Mouse (Mus musculus): Measurements from ENCODE around the gene Apoc4. TPM values are rescaled to one million over a fixed set of nuclear protein-coding genes. Genes with fewer than 3 reads are reported as not detected.

The Apoc4 gene
- total and polyA plus RNA-seq, 3 experiments: 0.22 to 0.27 TPM; not detected in 1

- DNase-seq (ENCODE audit: low spot score) (peak; percentile 85), ATAC-seq (ENCODE audit: extremely low read depth, insufficient number of reproducible peaks, low FRiP score, poor library complexity, severe bottlenecking) (peak; percentile 73)
- H3K9me3 ChIP-seq (replicated peaks): no peaks in the 10 kb centered on the region
- TF ChIP-seq GATA1 (IDR thresholded peaks at IDR 0.05; ENCODE audit: borderline replicate concordance, low read length): no peak
- no peak for TF ChIP-seq GATA2 (IDR thresholded peaks at IDR 0.05; ENCODE audit: borderline replicate concordance, low read depth, low read length)
- no peak for TF ChIP-seq TAL1 (conservative IDR thresholded peaks at IDR 0.05; ENCODE audit: low read depth, low read length)
- no peak for TF ChIP-seq POLR2AphosphoS5 (IDR thresholded peaks at IDR 0.05; ENCODE audit: insufficient replicate concordance, low read depth, low read length)
- no peak for TF ChIP-seq CTCF (IDR thresholded peaks at IDR 0.05; ENCODE audit: low read depth, low read length)
- H3K4me3 ChIP-seq (ENCODE audit: low read depth, low read length): peak within 1 kb of the TSS; percentile 94
- peaks cover 36% of the 10 kb centered on the region for H3K36me3 ChIP-seq (replicated peaks)
- H3K27me3 ChIP-seq (ENCODE audit: insufficient read depth, low read length): peaks cover 6% of the 10 kb centered on the region
- peaks cover 52% of the 10 kb centered on the region for H3K4me1 ChIP-seq (ENCODE audit: insufficient read depth, low read depth, low read length)
Measured at GRCm38 (mm10) chr7:19664955-19665841, 16.1 kb downstream of the Apoc4 start, which contains the start of gene Clptm1. Gene Clptm1 (minus strand): TSS chr7:19665033.

DNA sequence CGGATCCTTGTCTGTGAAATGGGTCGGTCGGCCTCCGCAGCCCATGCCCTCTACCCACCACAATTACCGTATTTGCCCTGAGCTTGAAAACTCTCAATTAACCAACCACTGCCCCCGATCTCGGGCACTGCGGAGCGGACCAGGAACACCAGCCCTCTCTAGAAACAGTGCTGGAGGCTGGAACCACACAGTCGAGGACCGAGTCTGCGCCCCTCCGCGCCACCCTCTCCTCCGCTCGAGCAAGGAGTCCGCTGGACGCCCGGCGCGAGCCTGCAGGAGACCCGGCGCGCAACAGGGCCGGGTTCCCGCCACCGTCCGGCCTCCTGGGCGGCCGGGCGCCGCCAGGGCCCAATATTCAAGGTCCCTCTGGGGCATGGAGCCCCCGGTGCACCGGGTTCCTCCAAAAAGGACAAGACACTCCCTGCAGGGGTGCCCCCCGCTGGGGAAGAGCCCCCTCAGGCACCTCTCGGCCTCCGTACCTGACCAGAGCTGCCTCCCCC lies 16.8 kb downstream of the Apoc4 start:
- Histone ChIP-seq H3K4me3 (ENCODE audit: low read depth, low read length) (peak overlapping the region; percentile 94), H3K36me3 (replicated peaks) (peaks cover 43% of the 10 kb centered on the region), H3K4me1 (ENCODE audit: insufficient read depth, low read depth, low read length) (peaks cover 46% of the 10 kb centered on the region), H3K27me3 (ENCODE audit: insufficient read depth, low read length) (peaks cover 6% of the 10 kb centered on the region), H3K9me3 (replicated peaks) (no peaks in the 10 kb centered on the region)
- DNase-seq (ENCODE audit: low spot score) (no peak), ATAC-seq (ENCODE audit: extremely low read depth, insufficient number of reproducible peaks, low FRiP score, poor library complexity, severe bottlenecking) (no peak)
- TF ChIP-seq TAL1 (conservative IDR thresholded peaks at IDR 0.05; ENCODE audit: low read depth, low read length) (no peak), GATA1 (IDR thresholded peaks at IDR 0.05; ENCODE audit: borderline replicate concordance, low read length) (no peak), GATA2 (IDR thresholded peaks at IDR 0.05; ENCODE audit: borderline replicate concordance, low read depth, low read length) (no peak), POLR2AphosphoS5 (IDR thresholded peaks at IDR 0.05; ENCODE audit: insufficient replicate concordance, low read depth, low read length) (no peak), CTCF (IDR thresholded peaks at IDR 0.05; ENCODE audit: low read depth, low read length) (no peak)

DNA sequence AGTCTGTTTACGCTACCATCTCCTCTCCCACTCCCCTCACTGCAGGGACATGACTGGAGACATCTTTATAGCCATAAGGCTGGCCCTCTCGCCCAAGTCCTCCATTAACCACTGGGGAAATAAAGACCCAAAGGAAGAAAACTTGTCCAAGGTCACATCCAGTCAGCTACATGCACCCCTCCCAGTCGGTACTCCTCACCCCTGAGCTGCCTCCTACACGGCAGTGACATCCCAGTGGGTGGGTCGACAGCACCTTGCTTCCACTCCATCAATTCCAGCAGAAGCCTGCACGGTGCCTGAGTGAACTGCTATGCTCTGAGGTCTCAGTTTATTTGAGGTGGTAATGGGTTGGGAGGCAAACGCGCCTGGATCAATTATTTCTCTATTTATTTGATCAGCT lies 17.3 kb downstream of the Apoc4 start:
- H3K4me1 ChIP-seq (ENCODE audit: insufficient read depth, low read depth, low read length): peaks cover 41% of the 10 kb centered on the region
- H3K36me3 ChIP-seq (replicated peaks): peaks cover 49% of the 10 kb centered on the region
- no peaks in the 10 kb centered on the region for H3K9me3 ChIP-seq (replicated peaks)
- DNase-seq (ENCODE audit: low spot score) (peak; percentile 19), ATAC-seq (ENCODE audit: extremely low read depth, insufficient number of reproducible peaks, low FRiP score, poor library complexity, severe bottlenecking) (no peak)
- no peak for TF ChIP-seq GATA2 (IDR thresholded peaks at IDR 0.05; ENCODE audit: borderline replicate concordance, low read depth, low read length)
- TF ChIP-seq GATA1 (IDR thresholded peaks at IDR 0.05; ENCODE audit: borderline replicate concordance, low read length): no peak
- TF ChIP-seq CTCF (IDR thresholded peaks at IDR 0.05; ENCODE audit: low read depth, low read length): no peak
- no peak for TF ChIP-seq POLR2AphosphoS5 (IDR thresholded peaks at IDR 0.05; ENCODE audit: insufficient replicate concordance, low read depth, low read length)
- no peak for TF ChIP-seq TAL1 (conservative IDR thresholded peaks at IDR 0.05; ENCODE audit: low read depth, low read length)
- H3K27me3 ChIP-seq (ENCODE audit: insufficient read depth, low read length): peaks cover 6% of the 10 kb centered on the region
- peak overlapping the region; percentile 94 for H3K4me3 ChIP-seq (ENCODE audit: low read depth, low read length)

- peaks cover 6% of the 10 kb centered on the region; the same call in 1 of the 2 replicates for H3K4me1 ChIP-seq (ENCODE audit: insufficient read depth, low read depth, low read length)
- peaks cover 95% of the 10 kb centered on the region for H3K36me3 ChIP-seq (replicated peaks)
- ATAC-seq (ENCODE audit: extremely low read depth, insufficient number of reproducible peaks, low FRiP score, poor library complexity, severe bottlenecking): no peak
- no peak for DNase-seq (ENCODE audit: low spot score)
- no peak for TF ChIP-seq POLR2AphosphoS5 (IDR thresholded peaks at IDR 0.05; ENCODE audit: insufficient replicate concordance, low read depth, low read length)
- no peak for TF ChIP-seq GATA1 (IDR thresholded peaks at IDR 0.05; ENCODE audit: borderline replicate concordance, low read length)
- TF ChIP-seq TAL1 (conservative IDR thresholded peaks at IDR 0.05; ENCODE audit: low read depth, low read length): no peak
- TF ChIP-seq CTCF (IDR thresholded peaks at IDR 0.05; ENCODE audit: low read depth, low read length): no peak
- no peak for TF ChIP-seq GATA2 (IDR thresholded peaks at IDR 0.05; ENCODE audit: borderline replicate concordance, low read depth, low read length)
- H3K27me3 ChIP-seq (ENCODE audit: insufficient read depth, low read length): no peaks in the 10 kb centered on the region
- H3K9me3 ChIP-seq (replicated peaks): no peaks in the 10 kb centered on the region
- no peak overlapping the region for H3K4me3 ChIP-seq (ENCODE audit: low read depth, low read length)
Measured at GRCm38 (mm10) chr7:19652614-19653013, 28.7 kb downstream of the Apoc4 start.

DNA sequence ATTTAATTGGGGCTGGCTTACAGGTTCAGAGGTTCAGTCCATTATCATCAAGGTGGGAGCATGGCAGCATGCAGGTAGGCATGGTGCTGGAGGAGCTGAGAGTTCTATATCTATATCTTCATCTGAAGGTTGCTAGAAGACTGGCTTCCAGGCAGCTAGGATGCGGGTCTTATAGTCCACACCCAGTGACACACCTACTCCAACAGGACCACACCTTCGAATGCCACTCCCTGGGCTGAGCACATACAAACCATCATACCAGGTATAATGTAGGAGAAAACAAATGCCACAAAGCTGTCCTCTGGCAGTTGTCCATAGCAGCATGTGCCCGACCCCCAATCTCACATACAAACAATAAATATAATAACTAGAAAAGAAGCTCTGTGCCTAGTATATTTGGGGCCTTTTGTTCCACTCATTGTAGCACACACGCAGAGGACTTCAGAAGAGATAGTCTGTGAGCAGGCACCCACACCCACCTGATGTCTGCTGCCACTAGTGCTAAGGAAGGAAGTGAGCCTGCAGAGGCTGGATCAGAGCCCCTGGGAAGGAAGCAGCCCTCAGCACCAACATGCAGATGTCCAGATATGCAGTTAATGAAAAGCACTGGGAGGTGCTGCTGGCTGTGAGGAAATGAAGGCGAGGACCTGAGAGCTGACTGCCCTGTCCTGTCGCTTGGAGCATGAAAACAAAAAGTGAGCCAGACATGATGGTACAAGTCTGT lies 30.1 kb downstream of the Apoc4 start:
- peaks cover 93% of the 10 kb centered on the region for H3K36me3 ChIP-seq (replicated peaks)
- H3K4me3 ChIP-seq (ENCODE audit: low read depth, low read length): no peak overlapping the region
- H3K4me1 ChIP-seq (ENCODE audit: insufficient read depth, low read depth, low read length): no peaks in the 10 kb centered on the region
- H3K27me3 ChIP-seq (ENCODE audit: insufficient read depth, low read length): no peaks in the 10 kb centered on the region; the same call in 1 of the 2 replicates
- TF ChIP-seq POLR2AphosphoS5 (IDR thresholded peaks at IDR 0.05; ENCODE audit: insufficient replicate concordance, low read depth, low read length) (no peak), CTCF (IDR thresholded peaks at IDR 0.05; ENCODE audit: low read depth, low read length) (no peak), GATA2 (IDR thresholded peaks at IDR 0.05; ENCODE audit: borderline replicate concordance, low read depth, low read length) (no peak), GATA1 (IDR thresholded peaks at IDR 0.05; ENCODE audit: borderline replicate concordance, low read length) (no peak), TAL1 (conservative IDR thresholded peaks at IDR 0.05; ENCODE audit: low read depth, low read length) (no peak)
- no peak for ATAC-seq (ENCODE audit: extremely low read depth, insufficient number of reproducible peaks, low FRiP score, poor library complexity, severe bottlenecking)
- no peak for DNase-seq (ENCODE audit: low spot score)
- H3K9me3 ChIP-seq (replicated peaks): no peaks in the 10 kb centered on the region
